Mouse (Mus musculus) megakaryocyte-erythroid progenitor cell, adult 5 weeks (primary cell): ENCODE results near the gene Fgf16. TPM values are rescaled to one million over a fixed set of nuclear protein-coding genes. Genes with fewer than 3 reads are reported as not detected.

Experiments used
- polyA plus RNA-seq: library from polyadenylated mRNA; stranded (reverse); fragments of >175 nt; gene quantifications from 2 replicates; pipeline ENCODE4 v1.2.3, GENCODE M21; 2012

The Fgf16 gene
- not detected in 2 replicates for polyA plus RNA-seq

GRCm38 (mm10) chrX:105764162-105765004 lies at the start of gene Fgf16:
Fgf16 (plus strand) TSS chrX:105764279.

Other genes with a start within 250 kb of the Fgf16 start
- gene Atrx, start 165.1 kb downstream of the Fgf16 start, polyA plus RNA-seq = 21.1 and 33.6 TPM in 2 replicates
- 4.3 and 5.3 TPM in 2 replicates for gene Magt1, start 247.6 kb downstream of the Fgf16 start, polyA plus RNA-seq